Comparison of ENCODE assay signal across 29 mouse cellular contexts in genomic region chr2:141337708-141338107, GRCm38 (mm10).
A peak's percentile ranks its signal among the peaks of the same experiment; 100 is the strongest.
DNase-seq lines count a peak whose midpoint lies in the region; ATAC-seq lines count a peak whose summit lies in the region.
"Had no signal": no experiment of that assay in that cellular context is flagged by ENCODE, and none has a peak within 500 bp of the region (broad histone marks: within the 10 kb centered on the region; RNA-seq: fewer than 3 reads in every experiment).

No protein-coding gene starts in this region.

- H3K4me3 ChIP-seq in midbrain, embryonic 11.5 days (ENCODE audit: low read depth, low read length), result no peak overlapping the region
- H3K4me3 ChIP-seq: embryonic facial prominence, embryonic 13.5 days; forebrain, embryonic 10.5 days; forebrain, embryonic 15.5 days; gastrocnemius, adult 2 months; heart, embryonic 12.5 days; kidney, embryonic 15.5 days; lung, embryonic 15.5 days; midbrain, embryonic 12.5 days; neural tube, embryonic 13.5 days had no signal

- peak; percentile 9 to 38 for DNase-seq in left cerebral cortex, adult 18-20 months (ENCODE audit: low spot score in 2 of 2)
- DNase-seq in left cerebral cortex, postnatal 4 days, result no peak
- peak; percentile 37 for DNase-seq in right cerebral cortex, adult 18-20 months
- DNase-seq in right cerebral cortex, postnatal 25 days, result no peak
- DNase-seq in lung, postnatal 10 days, result peak; percentile 25
- peak; percentile 16 for DNase-seq in telencephalon, adult 2 months (ENCODE audit: low read depth, low spot score)
- no peak for DNase-seq in midbrain, embryonic 11.5 days (ENCODE audit: low spot score, missing footprints)
- DNase-seq: adrenal gland, postnatal 25 days; cerebellum, adult 18-20 months; cerebellum, postnatal 10 days; gastrocnemius, adult 2 months; gastrocnemius, postnatal 36 days; heart, adult 18-20 months; heart, postnatal 4 days; kidney, adult 18-20 months; kidney, postnatal 25 days; thymus, adult 2 months; thymus, postnatal 36 days had no signal

- no peaks in the 10 kb centered on the region for H3K4me1 ChIP-seq in midbrain, embryonic 11.5 days (ENCODE audit: control insufficient read depth, insufficient read depth, low read length)
- H3K4me1 ChIP-seq: embryonic facial prominence, embryonic 13.5 days; forebrain, embryonic 10.5 days; forebrain, embryonic 15.5 days; heart, embryonic 12.5 days; kidney, embryonic 15.5 days; lung, embryonic 15.5 days; midbrain, embryonic 12.5 days; neural tube, embryonic 13.5 days had no signal

- 79% methylated on average over 3 of the region's 3 CpGs for WGBS in midbrain, embryonic 11.5 days

- no peak overlapping the region for H3K27ac ChIP-seq in midbrain, embryonic 11.5 days (ENCODE audit: low read depth, low read length)
- H3K27ac ChIP-seq: embryonic facial prominence, embryonic 13.5 days; forebrain, embryonic 10.5 days; forebrain, embryonic 15.5 days; gastrocnemius, adult 2 months; hindbrain, embryonic 14.5 days; kidney, embryonic 15.5 days; lung, embryonic 15.5 days; midbrain, embryonic 12.5 days; neural tube, embryonic 13.5 days; stomach, postnatal 0 days had no signal

- intact Hi-C loops in left cerebral cortex, postnatal 4 days (cut with DNase I), result no loop called here

- no peak overlapping the region for H3K4me2 ChIP-seq in midbrain, embryonic 11.5 days
- H3K4me2 ChIP-seq: embryonic facial prominence, embryonic 13.5 days; forebrain, embryonic 15.5 days; heart, embryonic 12.5 days; hindbrain, embryonic 14.5 days; kidney, embryonic 15.5 days; lung, embryonic 15.5 days; midbrain, embryonic 12.5 days; neural tube, embryonic 13.5 days had no signal

- H3K9ac ChIP-seq in midbrain, embryonic 11.5 days (ENCODE audit: low read length), result no peak overlapping the region
- H3K9ac ChIP-seq: embryonic facial prominence, embryonic 13.5 days; forebrain, embryonic 15.5 days; heart, embryonic 12.5 days; hindbrain, embryonic 14.5 days; kidney, embryonic 15.5 days; lung, embryonic 15.5 days; midbrain, embryonic 12.5 days; neural tube, embryonic 13.5 days had no signal

- H3K36me3 ChIP-seq in midbrain, embryonic 11.5 days (ENCODE audit: control insufficient read depth, insufficient read depth, low read length), result no peaks in the 10 kb centered on the region
- H3K36me3 ChIP-seq: embryonic facial prominence, embryonic 13.5 days; forebrain, embryonic 10.5 days; forebrain, embryonic 15.5 days; heart, embryonic 12.5 days; kidney, embryonic 15.5 days; lung, embryonic 15.5 days; midbrain, embryonic 12.5 days; neural tube, embryonic 13.5 days had no signal

- H3K27me3 ChIP-seq in midbrain, embryonic 11.5 days (ENCODE audit: control insufficient read depth, insufficient read depth, low read length), result no peaks in the 10 kb centered on the region
- H3K27me3 ChIP-seq: embryonic facial prominence, embryonic 13.5 days; forebrain, embryonic 15.5 days; heart, embryonic 12.5 days; kidney, embryonic 15.5 days; lung, embryonic 15.5 days; midbrain, embryonic 12.5 days; neural tube, embryonic 13.5 days had no signal

- H3K9me3 ChIP-seq in midbrain, embryonic 11.5 days (ENCODE audit: control insufficient read depth, low read length), result no peaks in the 10 kb centered on the region
- H3K9me3 ChIP-seq: embryonic facial prominence, embryonic 13.5 days; forebrain, embryonic 10.5 days; forebrain, embryonic 15.5 days; heart, embryonic 12.5 days; kidney, embryonic 15.5 days; lung, embryonic 15.5 days; midbrain, embryonic 12.5 days; neural tube, embryonic 13.5 days had no signal

- no peak for ATAC-seq in midbrain, embryonic 11.5 days (ENCODE audit: low FRiP score)
- ATAC-seq: CD4-positive, CD25-positive, alpha-beta regulatory T cell, adult 4 months; forebrain, embryonic 15.5 days had no signal

Comparison
In these comparisons a context has a peak if more than half of its experiments do, and no peak if none do; other contexts are left out.
1. DNase-seq: peak in left cerebral cortex, adult 18-20 months (2 of 2), right cerebral cortex, adult 18-20 months (single experiment), lung, postnatal 10 days (single experiment) and telencephalon, adult 2 months (single experiment); none in left cerebral cortex, postnatal 4 days (single experiment), right cerebral cortex, postnatal 25 days (single experiment) and midbrain, embryonic 11.5 days (single experiment).